Mouse (Mus musculus) intestine, postnatal 0 days (tissue): Measurements from ENCODE around the gene Rab11fip5. TPM values are rescaled to one million over a fixed set of nuclear protein-coding genes. Genes with fewer than 3 reads are reported as not detected.
A peak's percentile ranks its signal among the peaks of the same experiment; 100 is the strongest.

ENCODE experiments used
- ATAC-seq: fragments of 200-750 bp; cut with Nextera tagmentation; 2 replicates; pipeline ENCODE4 v1.8.0; 2017; ENCODE audit warnings: mild to moderate bottlenecking, moderate TSS enrichment, moderate library complexity
- H3K27ac ChIP-seq: fragments of 300-500 bp; sonication (generic); 2 replicates; pipeline ENCODE4 v1.5.1; 2014; ENCODE audit warnings: mild to moderate bottlenecking, low read depth, low read length, moderate library complexity
- H3K27me3 ChIP-seq: fragments of 300-500 bp; sonication (generic); replicated peaks from 2 replicates; pipeline ENCODE4 v1.6.1; 2014; ENCODE audit warnings: low read length, mixed read lengths; ENCODE audit not compliant: control insufficient read depth, insufficient read depth
- H3K36me3 ChIP-seq: fragments of 300-500 bp; sonication (generic); 2 replicates; pipeline ENCODE4 v1.6.1; 2014; ENCODE audit warnings: mild to moderate bottlenecking, moderate library complexity; ENCODE audit not compliant: control insufficient read depth, insufficient read depth
- H3K4me1 ChIP-seq: fragments of 300-500 bp; sonication (generic); replicated peaks from 2 replicates; pipeline ENCODE4 v1.6.1; 2014; ENCODE audit warnings: antibody characterized with exemption, low read length, mixed read lengths; ENCODE audit not compliant: control insufficient read depth, insufficient read depth
- H3K4me2 ChIP-seq: fragments of 300-500 bp; sonication (generic); replicated peaks from 2 replicates; pipeline ENCODE4 v1.6.1; 2014; ENCODE audit warnings: low read depth, mild to moderate bottlenecking, moderate library complexity
- H3K4me3 ChIP-seq: fragments of 300-500 bp; sonication (generic); 2 replicates; pipeline ENCODE4 v1.5.1; 2014; ENCODE audit warnings: low read depth, low read length
- H3K9ac ChIP-seq: fragments of 300-500 bp; sonication (generic); 2 replicates; pipeline ENCODE4 v1.6.1; 2014; ENCODE audit warnings: mild to moderate bottlenecking, low read depth, low read length
- H3K9me3 ChIP-seq: fragments of 300-500 bp; sonication (generic); 2 replicates; pipeline ENCODE4 v1.6.1; 2016; ENCODE audit warnings: mixed run types; ENCODE audit not compliant: control insufficient read depth
- CTCF ChIP-seq: sonication (generic); IDR thresholded peaks from 2 replicates; pipeline ENCODE4 v1.5.1; 2016; ENCODE audit warnings: low read depth, mild to moderate bottlenecking, control low read depth, antibody characterized with exemption, moderate library complexity
- WGBS: fragments of 180-500 bp; shearing (Covaris S2); extraction: QIAGEN DNeasy Blood & Tissue Kit; methylation state at CpG from one replicate; pipeline ENCODE4 v1.1.7; 2014; 5-methylcytosine and 5-hydroxymethylcytosine counted together
- polyA plus RNA-seq: library from polyadenylated mRNA; unstranded; fragments of >200 nt; fragmentation: Nextera tagmentation; extraction: Ambion mirVana; gene quantifications from 2 replicates; pipeline ENCODE4 v1.2.1, GENCODE M21; 2015

The Rab11fip5 gene
- polyA plus RNA-seq, 1 experiment from 2014 or later: 30.5 TPM

DNA sequence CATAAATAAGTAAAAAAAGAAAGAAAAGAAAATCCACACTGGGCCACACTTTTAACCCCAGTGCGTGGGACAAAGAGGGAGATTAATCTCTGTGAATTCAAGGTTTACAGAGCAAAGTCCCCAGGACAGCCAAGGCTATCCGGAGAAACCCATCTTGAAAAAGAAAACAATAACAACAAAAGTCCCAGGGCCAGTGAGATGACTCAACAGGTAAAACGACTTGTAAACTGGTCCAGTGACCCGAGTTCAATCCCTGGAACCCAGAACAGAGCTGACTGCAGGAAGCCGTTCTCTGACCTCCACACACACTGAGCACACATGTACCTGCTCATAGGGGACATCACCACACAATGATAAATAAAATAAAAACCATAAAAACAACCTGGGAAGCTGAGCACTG is 10.0 kb downstream of the Rab11fip5 start:
- H3K9me3 ChIP-seq: no peaks in the 10 kb centered on the region
- 39% methylated on average over 5 of the region's 5 CpGs for WGBS
- no peak for TF ChIP-seq CTCF
- no peak overlapping the region for H3K4me2 ChIP-seq
- peaks cover 18% of the 10 kb centered on the region for H3K4me1 ChIP-seq
- no peak for ATAC-seq
- H3K9ac ChIP-seq: no peak overlapping the region
- H3K27ac ChIP-seq: 0 out of 2 replicates have a peak overlapping the region, but pooled peaks have one; percentile 28
- H3K4me3 ChIP-seq: no peak overlapping the region
- H3K27me3 ChIP-seq: no peaks in the 10 kb centered on the region
- H3K36me3 ChIP-seq: no peaks in the 10 kb centered on the region; the same call in 1 of the 2 replicates

- Histone ChIP-seq H3K9me3 (no peaks in the 10 kb centered on the region), H3K27ac (no peak overlapping the region), H3K4me1 (peaks cover 15% of the 10 kb centered on the region), H3K27me3 (no peaks in the 10 kb centered on the region), H3K4me3 (no peak overlapping the region), H3K4me2 (no peak overlapping the region), H3K9ac (no peak overlapping the region), H3K36me3 (no peaks in the 10 kb centered on the region; the same call in 1 of the 2 replicates)
- WGBS: 62% methylated on average over 4 of the region's 4 CpGs
- ATAC-seq: no peak
- no peak for TF ChIP-seq CTCF
These were observed 10.6 kb downstream of the Rab11fip5 start for GRCm38 (mm10) chr6:85363906-85364260.

DNA sequence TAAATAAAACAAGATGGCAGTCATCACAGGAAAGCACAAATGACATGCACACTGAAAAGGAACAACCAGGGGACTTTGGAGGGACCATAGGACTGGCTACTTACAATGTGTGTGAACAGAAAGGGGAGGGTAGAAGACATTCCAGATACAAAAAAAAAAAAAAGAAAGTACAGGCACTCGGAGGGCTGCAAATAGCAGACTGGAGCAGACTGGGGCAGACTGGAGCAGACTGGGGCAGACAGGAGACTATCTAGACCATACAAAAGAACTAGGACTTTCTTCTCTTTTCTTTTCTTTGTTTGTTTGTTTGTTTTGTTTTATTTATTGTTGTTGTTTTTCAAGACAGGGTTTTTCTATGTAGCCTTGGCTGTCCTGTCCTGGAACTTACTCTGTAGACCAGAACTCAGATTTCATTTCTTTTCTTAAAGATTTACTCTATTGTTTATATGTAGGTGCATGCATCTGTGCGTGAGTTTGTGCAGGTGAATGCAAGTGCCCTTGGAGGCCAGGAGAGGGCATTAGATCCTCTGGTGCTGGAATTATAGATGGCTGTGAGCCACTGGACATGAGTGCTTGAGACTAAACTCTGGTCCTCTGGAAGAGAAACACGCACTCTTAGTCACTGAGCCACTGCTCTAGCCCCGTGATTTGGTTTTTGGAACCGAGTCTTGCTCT is 11.1 kb downstream of the Rab11fip5 start:
- 90% methylated on average over 5 of the region's 5 CpGs for WGBS
- H3K9ac ChIP-seq: no peak overlapping the region
- H3K4me1 ChIP-seq: peaks cover 9% of the 10 kb centered on the region
- H3K36me3 ChIP-seq: no peaks in the 10 kb centered on the region; the same call in 1 of the 2 replicates
- H3K4me2 ChIP-seq: no peak overlapping the region
- H3K27me3 ChIP-seq: no peaks in the 10 kb centered on the region
- H3K27ac ChIP-seq: no peak overlapping the region
- TF ChIP-seq CTCF: peak; percentile 55
- H3K4me3 ChIP-seq: no peak overlapping the region
- ATAC-seq: no peak
- no peaks in the 10 kb centered on the region for H3K9me3 ChIP-seq

DNA sequence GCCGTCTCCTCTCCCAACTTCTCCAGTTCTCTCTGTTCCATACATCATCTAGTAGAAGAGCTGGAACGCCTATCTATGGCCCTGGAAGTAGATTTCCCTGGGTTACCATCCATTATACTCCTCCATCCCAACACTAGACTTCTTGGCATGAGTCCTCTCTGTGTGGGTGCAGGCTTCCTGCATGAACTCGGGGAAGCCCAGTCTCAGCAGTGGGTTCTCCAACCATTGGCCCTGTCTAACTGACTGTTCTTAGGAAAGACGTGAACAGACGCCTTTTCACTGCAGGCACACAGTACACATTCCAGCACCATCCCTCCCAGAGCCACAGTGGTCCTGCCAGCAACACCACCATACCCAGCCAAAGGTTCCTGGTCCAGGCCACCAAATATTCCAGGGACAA is 11.8 kb downstream of the Rab11fip5 start:
- Histone ChIP-seq H3K4me1 (peaks cover 10% of the 10 kb centered on the region), H3K36me3 (no peaks in the 10 kb centered on the region; the same call in 1 of the 2 replicates), H3K4me3 (no peak overlapping the region), H3K27me3 (no peaks in the 10 kb centered on the region), H3K4me2 (no peak overlapping the region), H3K9ac (no peak overlapping the region), H3K27ac (no peak overlapping the region), H3K9me3 (no peaks in the 10 kb centered on the region)
- TF ChIP-seq CTCF: no peak
- ATAC-seq: no peak
- WGBS: 84% methylated on average over 5 of the region's 5 CpGs

- Histone ChIP-seq H3K36me3 (no peaks in the 10 kb centered on the region; the same call in 1 of the 2 replicates), H3K4me2 (no peak overlapping the region), H3K9me3 (no peaks in the 10 kb centered on the region), H3K27me3 (no peaks in the 10 kb centered on the region), H3K4me3 (no peak overlapping the region), H3K27ac (no peak overlapping the region), H3K4me1 (peaks cover 8% of the 10 kb centered on the region), H3K9ac (no peak overlapping the region)
- peak; percentile 58 for ATAC-seq
- TF ChIP-seq CTCF: no peak
- 58% methylated on average over 5 of the region's 5 CpGs for WGBS
These were observed 14.1 kb downstream of the Rab11fip5 start for GRCm38 (mm10) chr6:85360311-85360710.

- Histone ChIP-seq H3K4me3 (no peak overlapping the region), H3K36me3 (no peaks in the 10 kb centered on the region; the same call in 1 of the 2 replicates), H3K4me1 (peaks cover 6% of the 10 kb centered on the region; the same call in 1 of the 2 replicates), H3K9me3 (no peaks in the 10 kb centered on the region), H3K9ac (no peak overlapping the region), H3K27ac (no peak overlapping the region), H3K4me2 (no peak overlapping the region), H3K27me3 (no peaks in the 10 kb centered on the region)
- no peak for TF ChIP-seq CTCF
- ATAC-seq: no peak
- WGBS: 88% methylated on average over 1 of the region's 1 CpGs
These were observed 15.6 kb downstream of the Rab11fip5 start for GRCm38 (mm10) chr6:85358877-85359276.
